Mouse (Mus musculus) intestine, embryonic 16.5 days (tissue): ENCODE results near the gene Tbc1d10c. TPM values are rescaled to one million over a fixed set of nuclear protein-coding genes. Genes with fewer than 3 reads are reported as not detected.

Source experiments
- ATAC-seq: fragments of 200-750 bp; cut with Nextera tagmentation; 2 replicates; pipeline ENCODE4 v1.8.0; 2017; ENCODE audit warnings: moderate TSS enrichment, moderate library complexity
- H3K27ac ChIP-seq: fragments of 300-500 bp; sonication (generic); 2 replicates; pipeline ENCODE4 v1.5.1; 2014; ENCODE audit warnings: mild to moderate bottlenecking, low read length
- H3K27me3 ChIP-seq: fragments of 300-500 bp; sonication (generic); replicated peaks from 2 replicates; pipeline ENCODE4 v1.6.1; 2014; ENCODE audit warnings: low read length, control low read depth, mixed read lengths; ENCODE audit not compliant: control insufficient read depth, insufficient read depth
- H3K36me3 ChIP-seq: fragments of 300-500 bp; sonication (generic); 2 replicates; pipeline ENCODE4 v1.6.1; 2014; ENCODE audit warnings: low read length, control low read depth; ENCODE audit not compliant: control insufficient read depth, insufficient read depth
- H3K4me1 ChIP-seq: fragments of 300-500 bp; sonication (generic); 2 replicates; pipeline ENCODE4 v1.6.1; 2014; ENCODE audit warnings: low read length, control low read depth, mixed read lengths; ENCODE audit not compliant: control insufficient read depth, insufficient read depth
- H3K4me2 ChIP-seq: fragments of 300-500 bp; sonication (generic); 2 replicates; pipeline ENCODE4 v1.6.1; 2014; ENCODE audit warnings: low read depth, low read length, control low read depth
- H3K4me3 ChIP-seq: fragments of 300-500 bp; sonication (generic); 2 replicates; pipeline ENCODE4 v1.5.1; 2014; ENCODE audit warnings: mild to moderate bottlenecking, low read length
- H3K9ac ChIP-seq: fragments of 300-500 bp; sonication (generic); 2 replicates; pipeline ENCODE4 v1.6.1; 2014; ENCODE audit warnings: low read depth, low read length
- H3K9me3 ChIP-seq: fragments of 300-500 bp; sonication (generic); 2 replicates; pipeline ENCODE4 v1.6.1; 2016; ENCODE audit warnings: low read length, control low read depth; ENCODE audit not compliant: control insufficient read depth
- WGBS: fragments of 180-500 bp; shearing (Covaris S2); extraction: QIAGEN DNeasy Blood & Tissue Kit; methylation state at CpG from one replicate; pipeline ENCODE4 v1.1.7; 2014; 5-methylcytosine and 5-hydroxymethylcytosine counted together
- polyA plus RNA-seq: library from polyadenylated mRNA; unstranded; fragments of >200 nt; fragmentation: Nextera tagmentation; extraction: Ambion mirVana; gene quantifications from 2 replicates; pipeline ENCODE4 v1.2.1, GENCODE M21; 2015

Tbc1d10c gene
- polyA plus RNA-seq, 1 experiment from 2014 or later, result 4.0 TPM

DNA sequence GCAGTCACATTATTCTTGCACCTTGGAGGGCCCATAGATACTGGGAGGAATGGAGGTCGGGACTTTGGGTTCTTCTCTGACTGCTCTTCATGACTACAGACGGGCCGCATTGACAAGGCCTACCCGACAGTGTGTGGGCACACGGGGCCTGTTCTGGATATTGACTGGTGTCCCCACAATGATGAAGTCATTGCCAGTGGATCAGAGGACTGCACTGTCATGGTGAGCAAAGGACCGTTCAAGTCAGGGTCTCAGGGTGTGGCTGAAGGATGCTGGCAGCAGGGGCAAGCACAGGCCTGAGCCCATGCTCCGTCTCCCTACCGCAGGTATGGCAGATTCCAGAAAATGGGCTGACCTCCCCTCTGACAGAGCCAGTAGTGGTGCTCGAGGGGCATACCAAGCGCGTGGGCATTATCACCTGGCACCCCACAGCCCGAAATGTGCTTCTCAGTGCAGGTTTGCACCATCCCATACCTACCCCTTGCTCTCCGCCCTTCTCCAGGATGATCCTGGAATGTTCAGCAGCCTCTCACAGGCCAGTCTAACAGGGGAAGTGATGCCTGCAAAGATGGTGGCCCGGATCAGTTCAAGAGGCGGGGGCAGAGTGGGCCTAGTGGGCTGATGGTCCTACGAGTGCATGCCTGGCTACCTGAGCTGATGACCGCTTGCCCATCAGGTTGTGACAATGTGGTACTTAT is 41.2 kb downstream of the Tbc1d10c start:
- peak overlapping the region; percentile 84 for H3K4me2 ChIP-seq
- H3K9ac ChIP-seq, result peak overlapping the region; percentile 95
- WGBS, result 92% methylated on average over 17 of the region's 17 CpGs
- H3K4me1 ChIP-seq, result peaks cover 22% of the 10 kb centered on the region
- H3K36me3 ChIP-seq, result peaks cover 18% of the 10 kb centered on the region
- H3K27me3 ChIP-seq, result no peaks in the 10 kb centered on the region
- H3K4me3 ChIP-seq, result peak overlapping the region; percentile 82; the same call in 1 of the 2 replicates
- no peak for ATAC-seq
- H3K27ac ChIP-seq, result no peak overlapping the region
- no peaks in the 10 kb centered on the region for H3K9me3 ChIP-seq

DNA sequence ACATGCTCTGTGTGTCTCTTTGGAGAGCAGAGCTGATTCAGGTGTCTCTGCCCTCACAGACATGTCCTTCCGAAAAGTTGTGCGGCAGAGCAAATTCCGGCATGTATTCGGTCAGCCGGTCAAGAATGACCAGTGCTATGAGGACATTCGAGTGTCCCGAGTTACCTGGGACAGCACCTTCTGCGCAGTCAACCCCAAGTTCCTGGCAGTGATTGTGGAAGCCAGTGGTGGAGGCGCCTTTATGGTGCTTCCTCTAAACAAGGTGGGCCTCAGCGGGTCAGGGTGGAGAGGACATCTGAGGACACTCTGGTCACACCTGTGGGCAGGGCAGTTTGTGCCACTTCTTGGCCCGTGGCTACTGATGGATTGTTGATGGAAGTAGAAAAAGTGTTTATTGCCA is 41.8 kb downstream of the Tbc1d10c start:
- peaks cover 18% of the 10 kb centered on the region for H3K36me3 ChIP-seq
- H3K27me3 ChIP-seq, result no peaks in the 10 kb centered on the region
- H3K4me3 ChIP-seq, result peak overlapping the region; percentile 82
- peak overlapping the region; percentile 95 for H3K9ac ChIP-seq
- peaks cover 22% of the 10 kb centered on the region for H3K4me1 ChIP-seq
- WGBS, result 79% methylated on average over 11 of the region's 11 CpGs
- no peaks in the 10 kb centered on the region for H3K9me3 ChIP-seq
- H3K4me2 ChIP-seq, result peak overlapping the region; percentile 84
- H3K27ac ChIP-seq, result peak overlapping the region; percentile 74
- no peak for ATAC-seq

DNA sequence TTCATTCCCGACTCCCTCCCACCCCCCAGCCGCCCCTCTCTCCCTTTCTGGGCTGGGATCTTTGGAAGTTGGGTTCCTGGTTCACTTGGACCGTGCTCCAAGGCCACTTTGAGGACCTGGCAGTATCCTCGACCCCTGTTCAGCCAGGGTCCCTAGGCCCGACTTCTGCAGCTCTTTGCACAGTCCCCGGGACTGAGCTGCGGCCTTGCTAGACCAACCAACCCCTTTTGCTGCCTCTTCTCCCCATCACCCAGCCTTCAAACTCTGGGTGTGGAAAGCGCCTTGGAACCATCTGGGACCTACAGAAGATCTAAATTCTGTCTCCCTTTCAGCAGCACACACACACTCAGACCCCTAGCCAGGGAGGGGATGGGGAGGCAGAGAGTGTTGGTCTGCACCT is 42.3 kb downstream of the Tbc1d10c start:
- H3K9me3 ChIP-seq, result no peaks in the 10 kb centered on the region
- H3K4me2 ChIP-seq, result peak overlapping the region; percentile 84
- peak overlapping the region; percentile 95 for H3K9ac ChIP-seq
- no peaks in the 10 kb centered on the region for H3K27me3 ChIP-seq
- ATAC-seq, result peak; percentile 38
- H3K27ac ChIP-seq, result peak overlapping the region; percentile 74
- H3K4me1 ChIP-seq, result peaks cover 22% of the 10 kb centered on the region
- peaks cover 18% of the 10 kb centered on the region for H3K36me3 ChIP-seq
- 2% methylated on average over 7 of the region's 8 CpGs for WGBS
- H3K4me3 ChIP-seq, result peak overlapping the region; percentile 82

DNA sequence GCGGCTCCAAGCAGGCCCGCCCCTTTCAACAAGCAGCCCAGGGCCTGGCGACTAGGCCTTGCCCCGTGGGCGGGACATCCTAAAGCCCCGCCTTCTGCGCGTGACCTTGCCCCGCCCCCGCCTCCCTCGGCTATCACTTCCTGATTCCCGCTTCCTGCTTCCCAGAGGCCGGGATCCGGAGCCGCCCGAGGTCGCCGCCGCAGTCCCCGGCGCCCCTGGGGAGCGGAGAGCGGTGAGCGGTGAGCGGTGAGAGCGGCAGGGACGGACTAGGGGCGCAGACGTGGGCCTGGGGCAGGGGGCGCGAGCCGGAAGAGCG is 42.6 kb downstream of the Tbc1d10c start, which contains the start of gene Coro1b:
Gene Coro1b, plus strand, starts transcription at position 129 of the 316 bp plus-strand sequence.
- H3K27ac ChIP-seq, result peak within 1 kb of the TSS; percentile 74
- no peaks in the 10 kb centered on the region for H3K9me3 ChIP-seq
- H3K4me3 ChIP-seq, result peak within 1 kb of the TSS; percentile 82
- WGBS, result under 1% methylated on average over 33 of the region's 33 CpGs
- H3K9ac ChIP-seq, result peak within 1 kb of the TSS; percentile 95
- ATAC-seq, result peak; percentile 95
- peak within 1 kb of the TSS; percentile 84 for H3K4me2 ChIP-seq
- H3K4me1 ChIP-seq, result peaks cover 22% of the 10 kb centered on the region
- H3K27me3 ChIP-seq, result no peaks in the 10 kb centered on the region
- H3K36me3 ChIP-seq, result peaks cover 16% of the 10 kb centered on the region

DNA sequence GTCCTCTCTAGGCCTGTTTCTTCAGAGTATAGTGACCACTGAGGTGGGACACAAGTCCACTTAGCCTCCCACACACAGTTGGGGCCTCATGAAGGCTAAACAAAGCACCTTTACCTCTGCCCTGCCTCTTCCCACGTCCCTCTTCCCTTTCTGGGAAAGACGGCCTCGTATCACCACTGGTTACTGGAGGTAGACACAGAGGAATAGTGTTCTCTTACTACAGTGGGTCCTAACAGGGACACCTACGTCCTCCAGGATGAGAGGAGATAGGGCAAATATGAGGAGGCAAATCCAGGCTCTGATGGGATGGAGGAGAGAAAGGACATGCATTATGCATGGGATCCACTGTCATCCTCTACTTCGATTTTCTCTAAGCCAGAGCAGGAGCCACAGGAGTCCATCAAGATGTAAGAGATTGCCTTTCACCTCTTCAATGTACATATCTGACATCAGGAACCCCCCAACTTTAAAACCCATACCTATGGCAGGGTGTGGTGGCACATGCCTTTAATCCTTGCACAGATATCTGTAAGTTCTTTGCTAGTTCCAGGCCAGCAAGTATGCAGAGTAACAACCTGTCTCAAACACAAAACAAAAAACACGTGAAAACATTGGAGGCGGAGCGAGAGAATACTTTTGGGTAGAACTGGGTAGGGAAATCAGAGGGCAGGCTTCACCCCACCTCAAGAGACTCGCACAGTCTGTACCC is 43.1 kb downstream of the Tbc1d10c start:
- H3K4me1 ChIP-seq, result peaks cover 22% of the 10 kb centered on the region
- ATAC-seq, result no peak; the same call in 1 of the 2 replicates
- peak overlapping the region; percentile 95; the same call in 1 of the 2 replicates for H3K9ac ChIP-seq
- peaks cover 14% of the 10 kb centered on the region for H3K36me3 ChIP-seq
- WGBS, result 40% methylated on average over 9 of the region's 9 CpGs
- H3K4me3 ChIP-seq, result peak overlapping the region; percentile 82
- H3K27ac ChIP-seq, result no peak overlapping the region
- H3K27me3 ChIP-seq, result no peaks in the 10 kb centered on the region
- H3K9me3 ChIP-seq, result no peaks in the 10 kb centered on the region
- H3K4me2 ChIP-seq, result peak overlapping the region; percentile 32; the same call in 1 of the 2 replicates

DNA sequence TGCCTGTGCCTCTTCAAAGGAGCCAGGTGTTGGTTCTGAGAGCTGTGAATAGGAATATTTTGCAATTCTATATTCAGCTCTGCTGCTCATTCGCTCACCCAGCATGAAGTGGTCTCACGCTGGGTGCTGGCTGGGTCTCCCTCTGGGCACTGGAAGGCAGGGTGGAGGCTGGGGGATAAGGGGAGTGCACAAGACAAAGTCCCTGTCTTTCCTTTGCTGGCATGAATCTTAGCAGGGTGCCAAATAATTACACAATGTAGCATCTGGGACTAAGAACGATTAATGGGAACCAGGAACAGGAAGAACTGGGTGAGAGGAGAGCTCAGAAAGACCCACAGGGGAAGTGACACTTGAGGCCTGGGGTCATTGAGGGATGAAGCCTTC is 44.1 kb downstream of the Tbc1d10c start:
- Histone ChIP-seq H3K9me3 (no peaks in the 10 kb centered on the region), H3K4me2 (no peak overlapping the region), H3K4me3 (no peak overlapping the region), H3K27me3 (no peaks in the 10 kb centered on the region), H3K9ac (no peak overlapping the region), H3K27ac (no peak overlapping the region), H3K4me1 (peaks cover 22% of the 10 kb centered on the region), H3K36me3 (peaks cover 14% of the 10 kb centered on the region)
- 66% methylated on average over 3 of the region's 3 CpGs for WGBS
- no peak for ATAC-seq

DNA sequence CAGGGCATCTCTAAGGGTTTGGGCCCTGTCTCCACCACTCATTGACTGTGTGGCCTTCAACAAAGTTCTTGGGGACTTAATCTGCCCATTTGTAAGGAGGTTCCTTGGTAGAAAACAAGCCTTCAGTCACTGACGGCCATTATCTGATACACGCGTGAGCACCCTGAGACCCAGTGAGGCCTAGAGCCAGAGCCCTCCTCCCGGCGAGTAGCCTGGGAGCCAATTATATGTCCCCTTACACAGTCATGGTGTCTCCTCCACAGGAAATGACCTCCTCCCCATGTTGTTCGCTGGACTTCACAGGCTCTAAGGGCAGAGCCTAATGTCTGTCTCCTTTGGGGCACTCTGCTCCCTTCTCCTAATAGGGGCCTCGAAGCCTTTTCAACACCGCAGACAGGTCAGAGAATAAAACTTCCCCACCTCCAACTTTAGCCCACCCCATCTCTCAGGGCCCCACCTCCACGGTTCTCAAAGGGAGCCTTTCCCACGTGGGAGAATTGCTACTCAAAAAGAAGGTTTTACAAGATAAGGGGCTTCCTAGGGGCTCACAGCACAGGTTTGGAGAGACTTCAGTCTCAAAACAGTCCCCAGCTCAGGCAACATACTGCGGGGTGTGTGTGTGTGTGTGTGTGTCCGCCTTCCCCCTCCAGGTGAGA is 44.6 kb downstream of the Tbc1d10c start:
- no peak overlapping the region for H3K4me3 ChIP-seq
- 67% methylated on average over 12 of the region's 12 CpGs for WGBS
- no peaks in the 10 kb centered on the region for H3K9me3 ChIP-seq
- H3K9ac ChIP-seq, result no peak overlapping the region
- H3K36me3 ChIP-seq, result peaks cover 11% of the 10 kb centered on the region
- no peak overlapping the region for H3K4me2 ChIP-seq
- H3K27me3 ChIP-seq, result no peaks in the 10 kb centered on the region
- ATAC-seq, result no peak
- H3K4me1 ChIP-seq, result peaks cover 22% of the 10 kb centered on the region
- no peak overlapping the region for H3K27ac ChIP-seq

DNA sequence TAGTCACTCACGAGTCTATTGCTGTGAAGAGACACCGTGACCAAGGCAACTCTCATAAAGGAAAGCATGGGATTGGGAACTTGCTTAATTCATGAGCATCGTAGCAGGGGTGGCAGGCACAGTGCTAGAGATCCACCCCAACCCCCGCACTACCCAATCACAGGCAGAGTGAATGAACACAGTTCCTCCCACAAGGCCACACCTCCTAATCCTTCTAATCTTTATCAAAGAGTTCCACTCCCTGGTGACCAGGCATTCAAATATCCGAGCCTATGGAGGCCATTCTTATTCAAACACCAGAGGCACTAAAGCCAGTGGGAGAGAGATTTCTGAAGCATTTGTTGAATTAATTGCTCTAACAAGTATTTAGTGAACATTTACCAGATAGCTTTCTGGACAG is 45.1 kb downstream of the Tbc1d10c start:
- no peak for ATAC-seq
- no peak overlapping the region for H3K4me2 ChIP-seq
- 87% methylated on average over 5 of the region's 5 CpGs for WGBS
- H3K36me3 ChIP-seq, result peaks cover 6% of the 10 kb centered on the region
- H3K4me1 ChIP-seq, result peaks cover 19% of the 10 kb centered on the region
- no peak overlapping the region for H3K4me3 ChIP-seq
- no peaks in the 10 kb centered on the region for H3K9me3 ChIP-seq
- no peak overlapping the region for H3K9ac ChIP-seq
- H3K27me3 ChIP-seq, result no peaks in the 10 kb centered on the region
- no peak overlapping the region for H3K27ac ChIP-seq
